Mouse (Mus musculus) telencephalon, adult 2 months (tissue): Measurements from ENCODE around the gene Rptor.

Experiments used
- DNase-seq: peaks from one replicate; pipeline ENCODE4 v3.0.0-alpha.2; 2011; ENCODE audit warnings: low read depth, low spot score

The Rptor gene

GRCm38 (mm10) chr11:119933142-119933541 is 330.4 kb downstream of the Rptor start:
- DNase-seq: no peak

- no peak for DNase-seq
These were observed 331.3 kb downstream of the Rptor start for GRCm38 (mm10) chr11:119933819-119934583.

- no peak for DNase-seq
These were observed 332.1 kb downstream of the Rptor start for GRCm38 (mm10) chr11:119934773-119935172.

- DNase-seq: no peak
These were observed 332.8 kb downstream of the Rptor start for GRCm38 (mm10) chr11:119935457-119935856.

GRCm38 (mm10) chr11:119936456-119936855 is 333.8 kb downstream of the Rptor start:
- DNase-seq: no peak

- DNase-seq: peak; percentile 92
These were observed 334.5 kb downstream of the Rptor start for GRCm38 (mm10) chr11:119937216-119937615.

- no peak for DNase-seq
These were observed 335.2 kb downstream of the Rptor start for GRCm38 (mm10) chr11:119937772-119938502.

- no peak for DNase-seq
These were observed 336.5 kb downstream of the Rptor start for GRCm38 (mm10) chr11:119939073-119939710.

- no peak for DNase-seq
These were observed 337.0 kb downstream of the Rptor start for GRCm38 (mm10) chr11:119939711-119940106.

GRCm38 (mm10) chr11:119940142-119940541 is 337.4 kb downstream of the Rptor start:
- peak; percentile 80 for DNase-seq

- DNase-seq: no peak
These were observed 339.1 kb downstream of the Rptor start for GRCm38 (mm10) chr11:119941794-119942193.

GRCm38 (mm10) chr11:119942201-119942726 is 339.6 kb downstream of the Rptor start:
- DNase-seq: no peak

- DNase-seq: peak; percentile 93
These were observed 340.2 kb downstream of the Rptor start, which contains the start of gene Baiap2 for GRCm38 (mm10) chr11:119942727-119943427. Gene Baiap2, plus strand, starts transcription at chr11:119942763.

GRCm38 (mm10) chr11:119943428-119943988 is 340.8 kb downstream of the Rptor start:
- no peak for DNase-seq

GRCm38 (mm10) chr11:119945343-119945742 is 342.6 kb downstream of the Rptor start:
- no peak for DNase-seq

- DNase-seq: no peak
These were observed 344.7 kb downstream of the Rptor start for GRCm38 (mm10) chr11:119947426-119947825.

GRCm38 (mm10) chr11:119947897-119948296 is 345.2 kb downstream of the Rptor start:
- DNase-seq: no peak

- DNase-seq: no peak
These were observed 345.6 kb downstream of the Rptor start for GRCm38 (mm10) chr11:119948305-119948704.

GRCm38 (mm10) chr11:119948803-119949202 is 346.1 kb downstream of the Rptor start:
- no peak for DNase-seq
